Mouse (Mus musculus) intestine, postnatal 0 days (tissue): ENCODE data around the gene Rpl9-ps1. TPM values are rescaled to one million over a fixed set of nuclear protein-coding genes. Genes with fewer than 3 reads are reported as not detected.

Experiments
- ATAC-seq: fragments of 200-750 bp; cut with Nextera tagmentation; 2 replicates; pipeline ENCODE4 v1.8.0; 2017; ENCODE audit warnings: mild to moderate bottlenecking, moderate TSS enrichment, moderate library complexity
- H3K27ac ChIP-seq: fragments of 300-500 bp; sonication (generic); 2 replicates; pipeline ENCODE4 v1.5.1; 2014; ENCODE audit warnings: mild to moderate bottlenecking, low read depth, low read length, moderate library complexity
- H3K27me3 ChIP-seq: fragments of 300-500 bp; sonication (generic); replicated peaks from 2 replicates; pipeline ENCODE4 v1.6.1; 2014; ENCODE audit warnings: low read length, mixed read lengths; ENCODE audit not compliant: control insufficient read depth, insufficient read depth
- H3K36me3 ChIP-seq: fragments of 300-500 bp; sonication (generic); 2 replicates; pipeline ENCODE4 v1.6.1; 2014; ENCODE audit warnings: mild to moderate bottlenecking, moderate library complexity; ENCODE audit not compliant: control insufficient read depth, insufficient read depth
- H3K4me1 ChIP-seq: fragments of 300-500 bp; sonication (generic); replicated peaks from 2 replicates; pipeline ENCODE4 v1.6.1; 2014; ENCODE audit warnings: antibody characterized with exemption, low read length, mixed read lengths; ENCODE audit not compliant: control insufficient read depth, insufficient read depth
- H3K4me2 ChIP-seq: fragments of 300-500 bp; sonication (generic); replicated peaks from 2 replicates; pipeline ENCODE4 v1.6.1; 2014; ENCODE audit warnings: low read depth, mild to moderate bottlenecking, moderate library complexity
- H3K4me3 ChIP-seq: fragments of 300-500 bp; sonication (generic); 2 replicates; pipeline ENCODE4 v1.5.1; 2014; ENCODE audit warnings: low read depth, low read length
- H3K9ac ChIP-seq: fragments of 300-500 bp; sonication (generic); 2 replicates; pipeline ENCODE4 v1.6.1; 2014; ENCODE audit warnings: mild to moderate bottlenecking, low read depth, low read length
- H3K9me3 ChIP-seq: fragments of 300-500 bp; sonication (generic); 2 replicates; pipeline ENCODE4 v1.6.1; 2016; ENCODE audit warnings: mixed run types; ENCODE audit not compliant: control insufficient read depth
- CTCF ChIP-seq: sonication (generic); IDR thresholded peaks from 2 replicates; pipeline ENCODE4 v1.5.1; 2016; ENCODE audit warnings: low read depth, mild to moderate bottlenecking, control low read depth, antibody characterized with exemption, moderate library complexity
- WGBS: fragments of 180-500 bp; shearing (Covaris S2); extraction: QIAGEN DNeasy Blood & Tissue Kit; methylation state at CpG from one replicate; pipeline ENCODE4 v1.1.7; 2014; 5-methylcytosine and 5-hydroxymethylcytosine counted together
- polyA plus RNA-seq: library from polyadenylated mRNA; unstranded; fragments of >200 nt; fragmentation: Nextera tagmentation; extraction: Ambion mirVana; gene quantifications from 2 replicates; pipeline ENCODE4 v1.2.1, GENCODE M21; 2015

Rpl9-ps1 gene
- polyA plus RNA-seq, 1 experiment from 2014 or later: not detected

DNA sequence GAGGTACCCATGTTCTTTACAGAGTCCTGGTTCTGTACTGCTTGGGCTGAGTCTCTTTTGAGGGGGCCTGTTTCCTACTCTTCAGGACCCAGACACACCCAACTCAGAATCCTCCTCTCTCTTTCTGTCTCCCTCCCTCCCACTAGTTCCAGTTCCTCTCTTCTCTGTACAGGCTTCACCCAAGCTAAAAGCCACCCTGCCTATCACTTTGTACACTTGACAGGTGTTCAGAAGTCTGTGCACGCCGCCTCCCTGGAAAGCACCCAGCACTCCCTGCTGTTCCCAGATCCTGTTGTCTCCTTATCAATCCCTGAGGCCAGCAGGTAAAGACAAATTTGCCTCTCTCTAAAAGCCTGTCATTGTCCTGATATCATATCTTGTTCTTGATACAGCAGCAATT, 34.5 kb downstream of the Rpl9-ps1 start:
- 55% methylated on average over 2 of the region's 2 CpGs for WGBS
- Histone ChIP-seq H3K9me3 (no peaks in the 10 kb centered on the region), H3K4me2 (no peak overlapping the region), H3K4me3 (no peak overlapping the region), H3K9ac (no peak overlapping the region), H3K27ac (no peak overlapping the region), H3K27me3 (no peaks in the 10 kb centered on the region), H3K36me3 (no peaks in the 10 kb centered on the region), H3K4me1 (no peaks in the 10 kb centered on the region)
- no peak for ATAC-seq
- TF ChIP-seq CTCF: no peak

DNA sequence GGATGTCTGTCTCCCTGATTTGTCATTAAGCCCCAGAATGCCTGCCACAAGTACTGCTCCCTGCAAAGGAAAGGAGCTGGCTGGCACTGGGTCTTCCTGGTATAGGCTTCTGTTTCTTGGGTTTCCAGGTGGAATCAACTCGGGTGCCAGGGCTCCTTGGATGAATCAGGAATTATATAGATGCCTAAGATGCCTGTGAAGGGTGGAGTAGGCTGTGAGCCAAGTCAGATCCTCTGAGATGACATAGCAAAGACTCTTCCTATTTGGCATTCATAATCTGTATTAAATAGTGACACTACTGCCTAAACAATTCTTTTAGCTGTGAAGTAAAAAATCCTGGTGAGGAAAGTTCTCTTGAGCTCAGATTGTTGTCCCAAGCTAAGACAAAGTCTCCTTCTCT, 39.0 kb downstream of the Rpl9-ps1 start:
- Histone ChIP-seq H3K27ac (no peak overlapping the region), H3K4me3 (no peak overlapping the region), H3K9ac (no peak overlapping the region), H3K4me1 (no peaks in the 10 kb centered on the region), H3K4me2 (no peak overlapping the region), H3K27me3 (no peaks in the 10 kb centered on the region), H3K9me3 (no peaks in the 10 kb centered on the region), H3K36me3 (no peaks in the 10 kb centered on the region)
- no peak for TF ChIP-seq CTCF
- ATAC-seq: no peak
- WGBS: 36% methylated on average over 1 of the region's 1 CpGs

DNA sequence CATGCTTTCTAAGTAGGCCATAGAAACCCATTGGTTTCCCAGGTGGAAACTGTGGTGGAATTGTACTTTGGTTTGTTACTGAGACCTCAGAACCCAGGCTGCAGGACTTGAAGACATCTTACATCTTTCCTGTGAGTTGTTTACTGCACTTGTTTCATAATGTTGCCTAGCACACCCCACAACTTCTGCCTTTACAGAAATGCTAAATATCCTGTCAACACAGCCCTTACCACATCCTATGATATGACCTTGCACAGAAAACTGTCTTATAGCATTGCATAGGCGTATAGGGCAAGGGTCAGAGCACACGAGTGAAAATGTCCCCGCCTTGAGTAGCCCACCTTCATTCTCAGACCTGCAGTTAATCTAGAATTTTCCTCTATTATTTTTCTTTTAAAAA, 39.9 kb downstream of the Rpl9-ps1 start:
- H3K4me1 ChIP-seq: no peaks in the 10 kb centered on the region
- H3K36me3 ChIP-seq: no peaks in the 10 kb centered on the region
- H3K9ac ChIP-seq: no peak overlapping the region
- no peaks in the 10 kb centered on the region for H3K27me3 ChIP-seq
- no peak overlapping the region for H3K4me2 ChIP-seq
- no peak overlapping the region for H3K27ac ChIP-seq
- ATAC-seq: no peak
- 91% methylated on average over 3 of the region's 3 CpGs for WGBS
- no peak for TF ChIP-seq CTCF
- no peaks in the 10 kb centered on the region for H3K9me3 ChIP-seq
- H3K4me3 ChIP-seq: no peak overlapping the region

DNA sequence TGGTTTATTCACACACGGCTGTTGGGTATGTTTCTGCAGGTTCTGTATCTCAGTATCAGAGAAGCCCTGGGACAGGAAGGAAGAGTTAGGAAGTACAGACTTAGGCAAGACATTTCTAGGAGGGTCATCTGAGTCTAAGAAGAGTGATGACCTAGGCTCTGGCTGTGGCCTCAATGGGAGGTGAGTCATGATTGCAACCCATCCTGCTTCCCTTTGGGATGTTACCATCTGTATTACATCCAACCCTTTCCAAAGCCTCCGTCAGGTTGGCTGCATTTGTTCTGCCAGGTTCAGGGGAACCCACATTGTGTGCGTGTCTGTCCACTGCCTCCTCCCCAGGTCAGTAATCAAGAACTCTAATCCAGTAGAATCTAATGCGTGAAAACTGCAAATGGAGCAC, 40.7 kb downstream of the Rpl9-ps1 start:
- 86% methylated on average over 4 of the region's 4 CpGs for WGBS
- TF ChIP-seq CTCF: no peak
- Histone ChIP-seq H3K4me2 (no peak overlapping the region), H3K9me3 (no peaks in the 10 kb centered on the region), H3K27me3 (no peaks in the 10 kb centered on the region), H3K4me1 (no peaks in the 10 kb centered on the region), H3K4me3 (no peak overlapping the region), H3K27ac (no peak overlapping the region), H3K9ac (no peak overlapping the region), H3K36me3 (no peaks in the 10 kb centered on the region)
- ATAC-seq: no peak

DNA sequence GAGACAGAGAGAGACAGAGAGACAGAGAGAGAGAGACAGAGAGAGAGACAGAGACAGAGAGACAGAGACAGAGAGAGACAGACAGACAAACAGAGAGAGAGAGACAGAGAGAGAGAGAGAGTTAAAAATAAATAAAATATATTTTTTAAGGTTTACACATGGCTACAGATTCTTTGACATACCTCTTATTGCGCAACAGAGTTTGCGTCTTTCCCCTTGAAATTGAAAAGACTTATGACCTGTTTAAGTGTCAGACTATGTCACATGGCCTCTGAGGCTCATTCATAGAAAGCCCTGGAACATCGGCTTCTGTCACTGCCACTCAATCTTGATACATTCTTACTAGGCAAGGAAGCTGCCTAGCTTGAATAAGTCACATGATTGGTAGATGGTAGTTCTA, 42.0 kb downstream of the Rpl9-ps1 start:
- H3K4me2 ChIP-seq: no peak overlapping the region
- H3K4me1 ChIP-seq: no peaks in the 10 kb centered on the region
- no peaks in the 10 kb centered on the region for H3K36me3 ChIP-seq
- H3K27me3 ChIP-seq: no peaks in the 10 kb centered on the region
- no peak overlapping the region for H3K9ac ChIP-seq
- ATAC-seq: no peak
- 75% methylated on average over 3 of the region's 3 CpGs for WGBS
- no peaks in the 10 kb centered on the region for H3K9me3 ChIP-seq
- no peak for TF ChIP-seq CTCF
- H3K4me3 ChIP-seq: no peak overlapping the region
- H3K27ac ChIP-seq: no peak overlapping the region

DNA sequence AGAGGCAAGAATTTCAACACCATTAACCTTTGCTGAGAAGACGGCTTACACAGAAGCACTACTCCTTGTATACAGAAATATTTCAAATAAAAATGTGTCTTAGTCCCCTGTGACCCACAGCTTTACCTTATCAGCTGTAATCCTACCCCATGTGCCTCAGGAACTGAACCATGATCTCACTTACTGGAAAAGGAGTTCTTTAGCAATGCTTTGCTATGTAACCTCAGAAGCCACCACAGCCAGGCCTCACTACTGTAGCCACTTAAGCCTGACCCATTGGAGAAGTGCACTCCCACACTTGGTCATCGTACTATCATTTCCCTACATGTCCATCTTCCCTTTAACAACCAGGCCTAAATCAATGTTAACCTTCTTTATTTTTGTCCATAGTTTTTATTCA, 44.8 kb downstream of the Rpl9-ps1 start:
- Histone ChIP-seq H3K4me2 (no peak overlapping the region), H3K4me1 (no peaks in the 10 kb centered on the region), H3K9ac (no peak overlapping the region), H3K4me3 (no peak overlapping the region), H3K36me3 (no peaks in the 10 kb centered on the region), H3K9me3 (no peaks in the 10 kb centered on the region), H3K27ac (no peak overlapping the region; the same call in 1 of the 2 replicates), H3K27me3 (no peaks in the 10 kb centered on the region)
- WGBS: 66% methylated on average over 2 of the region's 2 CpGs
- no peak for TF ChIP-seq CTCF
- no peak; the same call in 1 of the 2 replicates for ATAC-seq

DNA sequence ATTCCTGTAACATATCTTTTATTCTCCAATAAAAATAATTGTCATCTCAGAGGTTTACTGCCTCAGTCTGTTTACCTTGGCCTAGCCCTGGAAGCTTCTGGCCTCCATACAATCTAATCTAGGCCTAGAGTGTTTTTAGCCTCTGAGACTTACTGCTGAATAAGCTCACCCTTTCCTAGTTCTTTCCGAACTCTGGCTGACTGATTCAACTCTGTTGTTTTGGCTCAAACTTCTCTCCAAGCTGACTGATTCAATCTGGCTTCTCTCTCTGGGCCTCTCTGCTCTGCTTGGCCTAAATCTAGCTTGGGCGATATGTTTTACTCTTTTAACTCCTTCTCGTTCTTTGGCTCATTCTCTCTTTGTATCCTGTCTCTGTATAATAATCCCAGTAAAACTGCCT, 46.4 kb downstream of the Rpl9-ps1 start:
- TF ChIP-seq CTCF: no peak
- WGBS: 75% methylated on average over 3 of the region's 3 CpGs
- no peak for ATAC-seq

More for the DNA sequence above, 46.4 kb downstream of the Rpl9-ps1 start:
- Histone ChIP-seq H3K9me3 (no peaks in the 10 kb centered on the region), H3K4me3 (no peak overlapping the region), H3K27me3 (no peaks in the 10 kb centered on the region), H3K9ac (no peak overlapping the region), H3K4me1 (no peaks in the 10 kb centered on the region), H3K36me3 (no peaks in the 10 kb centered on the region), H3K4me2 (no peak overlapping the region), H3K27ac (no peak overlapping the region)
